Comparison of ENCODE assay signal across 18 mouse cellular contexts in genomic region chr5:148073461-148073860, GRCm38 (mm10).
DNase-seq lines count a peak whose midpoint lies in the region; ATAC-seq and TF ChIP-seq lines count a peak whose summit lies in the region.
"Had no signal": no experiment of that assay in that cellular context is flagged by ENCODE, and none has a peak within 500 bp of the region (broad histone marks: within the 10 kb centered on the region; RNA-seq: fewer than 3 reads in every experiment).

No protein-coding gene starts in this region.

- no peaks in the 10 kb centered on the region for H3K9me3 ChIP-seq in intestine, postnatal 0 days (ENCODE audit: control insufficient read depth)
- H3K9me3 ChIP-seq in intestine, embryonic 16.5 days (ENCODE audit: control insufficient read depth, low read length) = no peaks in the 10 kb centered on the region
- no peaks in the 10 kb centered on the region; the same call in 1 of the 2 replicates for H3K9me3 ChIP-seq in lung, embryonic 14.5 days (ENCODE audit: low read depth, low read length)
- no peaks in the 10 kb centered on the region for H3K9me3 ChIP-seq in MEL (replicated peaks; ENCODE audit: insufficient read depth, low read length)
- H3K9me3 ChIP-seq: forebrain, embryonic 15.5 days; heart, embryonic 10.5 days had no signal

- no peak; the same call in none of the 2 replicates for TF ChIP-seq RAD21 in MEL (IDR thresholded peaks at IDR 0.05; ENCODE audit: low read depth, low read length)

- no peaks in the 10 kb centered on the region for H3K27me3 ChIP-seq in intestine, postnatal 0 days (replicated peaks; ENCODE audit: control insufficient read depth, insufficient read depth, low read length)
- no peaks in the 10 kb centered on the region for H3K27me3 ChIP-seq in intestine, embryonic 16.5 days (replicated peaks; ENCODE audit: control insufficient read depth, insufficient read depth, low read length)
- H3K27me3 ChIP-seq in lung, embryonic 14.5 days (ENCODE audit: insufficient read depth, low read length) = no peaks in the 10 kb centered on the region
- H3K27me3 ChIP-seq in MEL (ENCODE audit: control insufficient read depth in 1 of 2, insufficient read depth in 2 of 2, low read length in 2 of 2) = no peaks in the 10 kb centered on the region
- H3K27me3 ChIP-seq: forebrain, embryonic 15.5 days; megakaryocyte, embryonic 14.5 days; neural tube, embryonic 12.5 days had no signal

- no peak for DNase-seq in lung, embryonic 14.5 days
- no peak for DNase-seq in lung, postnatal 25 days (ENCODE audit: low spot score)
- DNase-seq in MEL (ENCODE audit: low read depth, low spot score) = peak; percentile 9
- DNase-seq in heart, adult 9 months (ENCODE audit: low spot score in 2 of 2) = no peak
- DNase-seq: adrenal gland, adult 2 months; cerebellum, adult 9-11 months; gastrocnemius, postnatal 10 days; lung, adult 2 months; right cerebral cortex, postnatal 4 days had no signal

- no peak for TF ChIP-seq POLR2A in MEL (IDR thresholded peaks at IDR 0.05; ENCODE audit: control insufficient read depth in 1 of 2, insufficient read depth in 1 of 2, low read depth in 1 of 2, low read length in 2 of 2, poor library complexity in 1 of 2)
- no peak for TF ChIP-seq POLR2A in cortical plate, adult 2 months (IDR thresholded peaks at IDR 0.05; ENCODE audit: extremely low read depth, insufficient read depth, low read length)

- 88% methylated on average over 5 of the region's 5 CpGs for WGBS in intestine, postnatal 0 days
- 92% methylated on average over 5 of the region's 5 CpGs for WGBS in intestine, embryonic 16.5 days
- WGBS in lung, embryonic 14.5 days = 90% methylated on average over 5 of the region's 5 CpGs

- no peak overlapping the region for H3K4me2 ChIP-seq in intestine, postnatal 0 days (replicated peaks; ENCODE audit: low read depth)
- no peak overlapping the region for H3K4me2 ChIP-seq in intestine, embryonic 16.5 days (ENCODE audit: low read depth, low read length)
- no peak overlapping the region for H3K4me2 ChIP-seq in lung, embryonic 14.5 days
- H3K4me2 ChIP-seq: forebrain, embryonic 15.5 days; neural tube, embryonic 12.5 days had no signal

- no peak overlapping the region for H3K9ac ChIP-seq in intestine, postnatal 0 days (ENCODE audit: low read depth, low read length)
- H3K9ac ChIP-seq in intestine, embryonic 16.5 days (ENCODE audit: low read depth, low read length) = no peak overlapping the region
- H3K9ac ChIP-seq in lung, embryonic 14.5 days = no peak overlapping the region
- no peak overlapping the region for H3K9ac ChIP-seq in MEL (ENCODE audit: control insufficient read depth, low read depth, low read length, poor library complexity, severe bottlenecking)
- H3K9ac ChIP-seq: forebrain, embryonic 15.5 days; neural tube, embryonic 12.5 days had no signal

- no peak overlapping the region for H3K27ac ChIP-seq in intestine, postnatal 0 days (ENCODE audit: low read depth, low read length)
- no peak overlapping the region for H3K27ac ChIP-seq in intestine, embryonic 16.5 days (ENCODE audit: low read length)
- H3K27ac ChIP-seq in lung, embryonic 14.5 days (ENCODE audit: low read depth) = no peak overlapping the region
- H3K27ac ChIP-seq in MEL (ENCODE audit: control insufficient read depth, low read depth, low read length) = no peak overlapping the region
- no peak overlapping the region for H3K27ac ChIP-seq in cortical plate, adult 2 months (ENCODE audit: insufficient read depth, low read length)
- H3K27ac ChIP-seq: forebrain, embryonic 15.5 days; heart, embryonic 10.5 days; neural tube, embryonic 12.5 days had no signal

- H3K4me3 ChIP-seq in intestine, postnatal 0 days (ENCODE audit: low read depth, low read length) = no peak overlapping the region
- H3K4me3 ChIP-seq in intestine, embryonic 16.5 days (ENCODE audit: low read length) = no peak overlapping the region
- H3K4me3 ChIP-seq in lung, embryonic 14.5 days (ENCODE audit: low read depth, low read length) = no peak overlapping the region
- no peak overlapping the region for H3K4me3 ChIP-seq in MEL (ENCODE audit: control insufficient read depth in 1 of 2, insufficient read depth in 1 of 2, low read depth in 2 of 2, low read length in 2 of 2)
- H3K4me3 ChIP-seq in cortical plate, adult 2 months (ENCODE audit: insufficient read depth, low read length) = no peak overlapping the region
- H3K4me3 ChIP-seq: forebrain, embryonic 15.5 days; heart, embryonic 10.5 days; megakaryocyte, embryonic 14.5 days; neural tube, embryonic 12.5 days had no signal

- peak; percentile 53 for TF ChIP-seq CTCF in intestine, postnatal 0 days (IDR thresholded peaks at IDR 0.05; ENCODE audit: low read depth)
- peak; percentile 38 for TF ChIP-seq CTCF in lung, embryonic 14.5 days (IDR thresholded peaks at IDR 0.05; ENCODE audit: low read depth)
- TF ChIP-seq CTCF in MEL (IDR thresholded peaks at IDR 0.05 in 2 of 3, conservative IDR thresholded peaks at IDR 0.05 in 1 of 3; ENCODE audit: control insufficient read depth in 1 of 3, insufficient read depth in 1 of 3, low read depth in 2 of 3, low read length in 3 of 3, poor library complexity in 1 of 3, severe bottlenecking in 1 of 3) = peak; percentile 22 to 33 (median 30); a peak in 4 of 6 replicates
- peak; percentile 25; the same call in 1 of the 2 replicates for TF ChIP-seq CTCF in cortical plate, adult 2 months (IDR thresholded peaks at IDR 0.05; ENCODE audit: extremely low read depth, insufficient read depth, low read length)

- H3K36me3 ChIP-seq in intestine, postnatal 0 days (ENCODE audit: control insufficient read depth, insufficient read depth) = no peaks in the 10 kb centered on the region
- no peaks in the 10 kb centered on the region for H3K36me3 ChIP-seq in intestine, embryonic 16.5 days (ENCODE audit: control insufficient read depth, insufficient read depth, low read length)
- H3K36me3 ChIP-seq in lung, embryonic 14.5 days (ENCODE audit: insufficient read depth) = no peaks in the 10 kb centered on the region
- H3K36me3 ChIP-seq in MEL (ENCODE audit: control insufficient read depth in 1 of 2, insufficient read depth in 2 of 2, low read length in 2 of 2) = no peaks in the 10 kb centered on the region
- H3K36me3 ChIP-seq: forebrain, embryonic 15.5 days; heart, embryonic 10.5 days; neural tube, embryonic 12.5 days had no signal

- no peaks in the 10 kb centered on the region for H3K79me2 ChIP-seq in MEL (ENCODE audit: control insufficient read depth, insufficient read depth, low read length, poor library complexity)

- ATAC-seq in intestine, postnatal 0 days = no peak
- ATAC-seq in intestine, embryonic 16.5 days = no peak
- ATAC-seq in lung, embryonic 14.5 days (ENCODE audit: insufficient read depth) = no peak
- ATAC-seq: CD4-positive, CD25-positive, alpha-beta regulatory T cell, adult 4 months; forebrain, embryonic 15.5 days; inflammation-experienced regulatory T-cells, adult 6 months had no signal

- no peak for TF ChIP-seq EP300 in MEL (IDR thresholded peaks at IDR 0.05; ENCODE audit: low read depth in 1 of 2, low read length in 2 of 2)

- H3K4me1 ChIP-seq in intestine, postnatal 0 days (replicated peaks; ENCODE audit: control insufficient read depth, insufficient read depth, low read length) = no peaks in the 10 kb centered on the region
- no peaks in the 10 kb centered on the region for H3K4me1 ChIP-seq in intestine, embryonic 16.5 days (ENCODE audit: control insufficient read depth, insufficient read depth, low read length)
- H3K4me1 ChIP-seq in lung, embryonic 14.5 days (ENCODE audit: insufficient read depth) = no peaks in the 10 kb centered on the region
- no peaks in the 10 kb centered on the region for H3K4me1 ChIP-seq in MEL (ENCODE audit: control insufficient read depth in 1 of 2, insufficient read depth in 2 of 2, low read length in 2 of 2)
- no peaks in the 10 kb centered on the region for H3K4me1 ChIP-seq in cortical plate, adult 2 months (ENCODE audit: control insufficient read depth, insufficient read depth, low read length)
- H3K4me1 ChIP-seq: forebrain, embryonic 15.5 days; heart, embryonic 10.5 days; megakaryocyte, embryonic 14.5 days; neural tube, embryonic 12.5 days had no signal

TF ChIP-seq in MEL, 35 proteins besides CTCF, POLR2A, EP300 and RAD21:
- TF ChIP-seq NRF1 (IDR thresholded peaks at IDR 0.05; ENCODE audit: insufficient read depth, low read depth, low read length, poor library complexity, severe bottlenecking) = no peak
- peak; percentile 7; the same call in 1 of the 2 replicates for TF ChIP-seq SMC3 (IDR thresholded peaks at IDR 0.05; ENCODE audit: low read depth, low read length)
